Mouse (Mus musculus): Measurements from ENCODE around the gene Glis2.

Gene Glis2

DNA sequence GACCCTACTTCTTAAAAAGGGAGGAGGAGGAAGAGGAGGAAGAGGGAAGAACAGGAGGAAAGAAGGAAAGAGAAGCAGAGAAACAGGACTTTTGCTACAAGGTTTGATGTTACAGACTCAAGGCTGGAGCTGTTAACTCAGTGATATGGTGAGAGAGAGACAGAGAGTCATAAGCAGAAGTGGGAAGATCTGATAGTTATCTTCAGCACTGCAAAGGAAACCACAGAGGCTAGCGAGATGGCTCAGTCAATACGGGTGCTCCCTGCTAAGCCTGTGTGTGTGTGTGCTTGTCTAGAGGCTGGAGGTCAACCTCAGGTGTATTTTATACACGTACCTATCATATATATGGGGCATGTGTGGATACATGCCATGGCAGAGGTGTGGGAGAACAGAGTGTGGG lies 10.7 kb upstream of the Glis2 start:
- DNase-seq: no peak

DNA sequence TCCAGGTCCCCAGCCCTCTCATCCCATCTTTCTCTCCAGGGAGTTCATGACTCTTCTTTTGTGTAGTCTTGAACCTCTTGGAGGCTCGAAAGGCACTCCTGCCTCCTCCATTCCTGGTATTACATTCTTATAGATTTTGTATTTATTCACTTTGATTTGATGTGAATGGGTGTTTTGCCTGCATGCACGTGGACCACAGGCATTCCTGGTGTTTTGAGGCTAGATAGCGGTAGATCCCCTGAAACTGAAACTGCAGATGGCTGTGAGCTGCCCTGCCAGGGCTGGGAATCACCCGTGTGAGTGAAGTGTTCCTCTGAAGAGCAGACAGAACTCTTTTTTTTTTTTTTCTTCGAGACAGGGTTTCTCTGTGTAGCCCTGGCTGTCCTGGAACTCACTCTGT lies 10.1 kb upstream of the Glis2 start:
- DNase-seq: no peak

DNA sequence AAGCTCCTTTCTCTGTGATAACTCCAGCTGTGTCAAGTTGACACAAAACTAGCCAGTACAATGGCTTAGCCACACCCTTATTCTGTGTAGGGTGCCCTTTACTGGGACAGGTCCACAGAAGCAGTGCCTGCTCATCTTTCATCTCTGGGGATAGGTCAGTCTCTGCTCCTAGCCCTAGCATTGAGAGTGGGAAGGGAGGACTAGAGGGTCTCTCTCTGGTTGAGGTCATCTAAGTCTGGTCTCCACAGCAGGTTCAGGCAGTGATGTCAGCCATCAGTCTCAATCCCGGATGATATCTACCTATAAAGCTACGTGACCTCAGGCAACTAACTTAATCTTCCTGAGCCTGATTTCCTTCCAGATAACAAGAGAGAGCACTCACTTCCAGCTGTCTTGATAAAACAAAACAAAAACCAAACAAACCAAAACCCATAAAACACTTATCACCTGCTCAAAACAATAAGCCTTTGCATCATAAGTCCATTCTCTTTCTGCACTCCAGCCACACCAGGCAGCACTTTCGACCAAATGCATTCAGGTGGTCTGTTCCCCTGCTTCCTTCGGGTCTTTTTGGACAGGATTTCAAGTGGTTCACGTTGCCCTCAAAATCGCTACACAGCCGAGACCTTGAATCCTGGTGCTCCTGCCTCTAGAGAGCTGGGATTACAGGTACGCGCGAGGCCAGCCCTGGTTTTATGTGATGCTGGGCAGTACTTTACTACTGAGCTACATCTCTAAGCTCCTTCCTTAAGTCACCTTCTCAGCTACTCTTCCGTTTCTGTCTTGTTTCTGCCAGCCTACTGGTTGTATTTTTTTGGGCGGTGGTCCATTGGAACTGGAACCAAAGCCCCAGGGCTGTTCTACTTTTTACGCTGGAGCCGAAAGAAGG lies 8.6 kb upstream of the Glis2 start:
- DNase-seq: no peak

DNA sequence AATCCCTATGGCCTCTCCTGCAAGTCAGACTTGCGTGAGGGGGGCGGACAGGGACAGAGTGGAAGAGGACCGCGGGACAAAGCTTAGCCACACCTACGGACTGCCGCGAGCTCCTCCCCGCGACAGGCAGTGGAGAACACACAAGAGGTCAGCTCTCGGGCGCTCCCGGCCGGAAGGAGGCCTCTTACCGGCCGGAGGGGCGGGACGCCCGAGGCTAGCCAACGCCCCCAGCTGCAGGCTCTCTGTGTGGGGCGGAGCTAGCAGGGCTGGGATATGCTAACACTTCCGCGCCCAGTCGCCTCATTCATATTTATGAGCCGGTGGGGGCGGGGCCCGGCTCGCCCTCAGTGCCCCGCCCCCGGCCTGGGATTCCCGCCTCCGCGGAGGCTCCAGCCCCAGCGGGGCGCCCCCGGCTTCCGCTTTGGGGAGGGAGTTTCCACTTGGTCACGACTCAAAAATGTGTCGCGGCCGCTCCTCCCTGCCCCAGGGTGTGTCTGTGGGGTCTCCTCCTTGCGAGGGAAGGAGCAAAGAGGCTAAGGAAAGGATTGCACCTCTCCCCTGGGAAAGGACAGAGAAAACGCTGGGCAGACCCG lies 7.9 kb upstream of the Glis2 start:
- peak; percentile 99 for DNase-seq

DNA sequence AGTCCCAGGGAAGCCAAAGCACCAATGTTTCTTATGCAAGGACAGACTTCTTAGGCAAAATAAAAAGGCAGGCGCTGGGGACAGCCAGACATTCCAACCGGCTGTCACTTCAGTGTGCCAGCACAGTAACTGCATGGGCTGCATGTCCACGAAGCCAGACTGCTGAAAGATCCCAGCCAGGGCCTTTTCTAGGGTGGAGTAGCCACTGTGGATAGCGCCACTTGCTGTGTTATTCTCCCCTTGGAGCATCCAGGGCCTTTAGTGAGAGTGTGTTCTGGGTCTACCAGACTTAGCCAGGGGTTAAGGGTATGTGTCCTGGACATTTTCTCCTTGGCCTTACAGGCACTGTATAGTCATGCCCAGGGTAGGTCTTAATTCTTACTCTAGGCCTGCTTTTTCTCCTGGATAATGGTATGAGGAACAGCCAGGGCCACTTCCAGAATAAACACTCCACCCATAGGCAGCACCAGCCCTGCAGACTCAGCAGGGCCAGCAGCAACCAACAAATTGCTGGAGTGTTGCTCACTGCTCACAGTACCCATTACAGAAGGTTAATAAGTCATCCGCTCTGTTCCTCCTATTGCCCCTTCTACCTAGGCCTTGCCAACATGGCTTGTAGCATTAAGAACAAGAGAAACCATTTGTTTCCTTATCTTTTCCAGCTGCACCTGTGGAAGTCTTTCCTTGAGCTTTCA lies 6.8 kb upstream of the Glis2 start:
- peak in 1 of 2 experiments; percentile 58 for DNase-seq

DNA sequence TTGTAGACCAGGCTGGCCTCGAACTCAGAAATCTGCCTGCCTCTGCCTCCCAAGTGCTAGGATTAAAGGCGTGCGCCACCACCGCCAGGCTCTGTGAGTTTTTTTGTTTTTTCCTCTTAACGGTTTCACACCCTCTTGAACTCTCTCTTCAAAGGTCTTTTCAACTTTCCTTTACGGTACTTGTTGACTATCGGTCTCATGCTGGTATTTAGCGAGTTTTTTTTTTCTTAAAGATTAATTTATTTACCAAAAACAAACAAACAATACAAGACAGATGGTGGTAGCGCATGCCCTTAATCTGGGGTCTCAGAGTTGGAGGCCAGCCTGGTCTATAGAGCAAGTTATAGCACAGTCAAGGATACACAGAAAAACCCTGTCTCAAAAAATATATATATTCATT lies 4.3 kb upstream of the Glis2 start:
- DNase-seq: no peak

DNA sequence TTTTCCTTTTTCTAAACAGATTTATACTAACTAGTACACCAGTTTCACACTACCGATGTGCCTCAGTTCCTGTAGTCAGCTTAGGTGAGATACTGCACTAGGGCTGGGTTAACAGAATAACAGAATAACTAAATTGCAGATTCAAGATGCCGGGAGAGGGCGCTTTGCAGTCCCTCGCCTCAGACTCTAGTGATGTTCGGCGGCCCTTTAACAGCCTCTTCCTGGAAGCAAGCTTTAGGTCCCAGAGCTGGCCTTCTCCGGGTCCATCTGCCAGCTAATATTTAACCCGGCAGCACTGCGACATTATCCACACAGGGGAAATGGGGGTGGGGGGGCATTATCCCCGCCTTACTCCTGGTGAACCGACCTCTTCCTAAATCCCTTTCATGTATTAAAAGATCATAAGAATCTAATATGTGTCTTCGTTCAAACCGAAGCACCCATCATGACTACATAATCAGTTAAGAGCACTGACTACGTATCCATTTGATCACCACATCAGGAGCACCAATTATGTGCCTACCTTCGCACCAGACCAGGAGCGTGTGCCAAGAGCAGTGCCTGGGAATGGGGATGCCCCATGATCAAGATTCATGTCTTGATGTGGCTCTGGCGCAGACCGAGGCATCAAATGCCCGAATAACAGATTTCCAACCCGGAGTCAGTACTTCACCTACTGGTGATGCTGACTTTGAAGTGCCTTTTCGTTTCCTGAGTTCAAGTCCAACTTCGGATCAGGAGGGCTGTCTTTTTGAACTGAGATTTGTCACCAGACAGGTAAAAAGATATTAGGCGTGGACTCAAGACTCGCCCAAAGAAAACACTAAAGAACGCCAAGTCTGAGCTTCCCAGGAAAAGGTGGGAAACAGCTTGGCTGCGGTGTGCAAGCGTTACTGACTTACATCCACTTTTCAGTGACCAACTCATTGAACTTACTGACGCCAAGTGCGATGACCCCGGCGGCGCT lies 1.3 kb upstream of the Glis2 start:
- peak; percentile 81 to 88 for DNase-seq

DNA sequence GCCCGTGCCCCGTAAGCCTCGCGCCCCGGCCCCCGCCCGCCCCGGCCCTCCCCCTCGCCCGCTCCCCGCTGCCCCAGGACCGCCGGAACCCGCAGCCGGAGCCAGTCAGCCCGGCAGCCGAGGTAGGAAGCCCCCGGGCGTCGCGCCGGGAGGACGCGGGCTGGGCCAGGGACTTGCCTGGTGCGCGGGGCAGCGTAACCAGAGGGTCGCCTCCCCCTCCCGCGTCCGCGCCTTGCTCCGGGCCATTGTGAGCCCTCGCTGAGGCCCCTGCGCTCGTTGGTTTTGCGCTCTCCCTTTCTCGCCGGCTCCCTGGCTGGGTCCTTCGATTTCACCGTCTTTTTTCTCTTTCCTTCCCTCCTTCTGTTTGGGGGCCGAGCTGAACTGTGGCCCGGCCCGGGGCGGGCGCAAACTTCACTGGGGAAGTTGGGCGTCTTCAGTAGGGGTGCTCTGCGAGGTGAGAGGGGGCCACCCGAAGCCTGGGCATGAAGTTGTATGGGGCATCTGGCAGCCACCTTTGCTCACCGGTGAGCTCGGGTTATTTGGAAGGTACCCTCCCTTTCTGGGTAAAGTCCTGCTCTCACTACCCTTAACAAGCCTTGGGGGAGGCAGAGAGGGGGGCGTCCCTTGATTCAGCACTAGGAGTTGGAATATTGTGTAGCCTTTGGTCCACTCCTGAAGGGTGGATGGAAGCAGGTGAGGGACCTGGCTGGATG lies 457 bp downstream of the Glis2 start:
- peak; percentile 72 to 81 for DNase-seq

DNA sequence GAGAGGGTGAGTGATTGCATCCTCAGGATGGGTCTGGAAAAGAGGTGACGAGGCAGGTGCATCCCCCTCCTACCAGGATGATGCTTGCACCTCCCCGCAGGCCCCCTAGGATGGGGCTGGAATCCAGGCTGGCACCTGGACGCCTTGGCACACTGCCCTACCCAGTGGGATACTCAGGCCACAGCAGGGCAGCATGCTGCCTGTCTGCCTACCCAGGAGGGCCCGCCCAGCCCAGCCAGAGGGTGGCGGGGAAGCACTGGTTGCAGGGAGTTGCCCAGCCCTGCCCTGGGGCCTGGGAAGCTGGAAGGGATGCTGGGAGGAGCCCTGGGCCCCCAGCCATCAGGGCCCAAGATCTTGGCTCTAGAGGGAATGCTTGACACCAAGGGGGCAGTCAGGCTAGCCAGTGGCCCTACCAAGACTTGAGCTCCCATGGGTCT lies 1.0 kb downstream of the Glis2 start:
- peak; percentile 80 to 87 for DNase-seq

DNA sequence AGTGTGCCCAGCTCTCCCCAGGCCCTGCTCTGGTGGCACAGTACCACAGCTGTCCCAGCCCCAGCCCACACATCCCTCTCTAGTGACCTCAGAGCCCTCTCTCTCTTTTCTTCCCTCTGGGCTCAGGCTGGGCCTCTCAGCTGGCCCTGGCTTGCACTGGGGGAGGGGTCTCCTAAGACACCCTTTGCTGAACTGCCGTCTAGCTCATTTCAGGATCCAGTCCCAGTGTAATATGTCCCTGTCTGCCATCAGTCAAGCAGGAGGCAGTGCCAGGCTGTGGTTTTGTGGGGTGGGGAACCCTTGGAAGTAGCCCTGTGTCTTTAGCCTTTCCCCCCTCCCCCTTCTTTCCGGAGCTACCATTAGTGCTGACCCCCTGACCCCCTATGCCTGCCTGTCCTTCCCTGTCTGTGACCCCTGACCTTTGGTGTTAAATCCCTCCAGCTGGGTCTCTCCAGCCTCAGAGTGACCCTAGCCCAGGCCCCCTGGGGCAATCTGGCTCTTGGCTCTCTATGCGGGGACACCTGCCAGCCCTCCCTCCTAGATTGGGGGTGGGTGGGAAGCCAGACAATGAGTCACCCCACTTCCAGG lies 1.7 kb downstream of the Glis2 start:
- peak; percentile 33 to 53 for DNase-seq

DNA sequence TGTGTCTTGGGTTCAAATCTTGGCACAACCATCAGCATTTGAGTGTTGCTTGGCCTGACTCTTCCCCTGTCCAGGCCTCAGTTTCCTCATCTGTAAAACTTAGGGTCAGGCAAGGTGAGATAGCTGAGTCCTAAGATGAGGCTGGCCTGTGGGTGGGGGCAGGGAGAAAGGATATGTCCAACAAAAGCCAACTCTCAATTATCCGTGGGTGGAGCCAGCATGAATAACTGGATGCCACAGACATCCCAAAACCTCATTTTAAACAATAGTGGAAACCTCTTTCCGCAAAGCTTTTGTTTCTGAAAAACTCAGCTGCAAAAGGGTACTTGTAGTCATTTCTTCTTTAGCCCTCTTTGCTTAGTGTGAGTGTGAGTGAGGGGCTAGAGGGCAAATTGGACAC lies 2.3 kb downstream of the Glis2 start:
- DNase-seq: no peak

DNA sequence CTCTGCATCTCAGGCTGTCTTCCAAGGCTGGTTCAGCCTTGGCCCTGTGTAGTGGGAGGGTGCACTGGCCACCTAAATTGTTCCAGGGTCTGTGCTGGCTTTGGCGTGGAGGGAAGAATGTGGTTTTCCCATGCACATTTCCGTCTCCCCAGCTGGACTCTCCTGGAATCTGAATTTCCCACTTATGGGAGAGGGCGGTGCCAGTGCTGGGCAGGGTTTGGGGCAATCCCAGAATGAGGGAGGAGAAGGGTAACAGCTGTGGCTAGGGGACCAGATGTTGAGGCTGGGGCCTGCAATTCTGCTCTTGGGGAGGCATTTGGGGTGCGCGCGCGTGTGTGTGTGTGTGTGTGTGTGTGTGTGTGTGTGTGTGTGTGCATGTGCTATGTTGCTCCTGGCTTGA lies 2.8 kb downstream of the Glis2 start:
- no peak for DNase-seq

DNA sequence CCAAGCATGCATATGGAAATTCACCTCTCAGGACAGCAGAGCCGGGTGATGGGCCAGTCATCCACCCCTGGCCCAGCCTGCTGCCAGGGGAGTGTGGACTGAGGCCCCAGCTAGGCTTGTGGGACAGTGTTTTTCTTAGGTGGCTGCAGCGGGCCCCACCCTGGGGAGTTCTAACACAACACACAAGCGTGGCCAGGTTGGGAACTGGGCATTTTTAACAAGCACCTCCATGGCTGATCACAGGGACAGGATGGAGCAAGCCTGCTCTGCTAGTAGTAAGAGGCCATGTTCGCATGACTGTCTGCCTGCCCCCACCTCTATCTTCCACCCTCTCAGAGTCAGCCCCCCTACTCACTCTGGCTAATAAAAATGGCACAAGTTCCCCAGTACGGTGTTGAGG lies 3.5 kb downstream of the Glis2 start:
- no peak for DNase-seq

DNA sequence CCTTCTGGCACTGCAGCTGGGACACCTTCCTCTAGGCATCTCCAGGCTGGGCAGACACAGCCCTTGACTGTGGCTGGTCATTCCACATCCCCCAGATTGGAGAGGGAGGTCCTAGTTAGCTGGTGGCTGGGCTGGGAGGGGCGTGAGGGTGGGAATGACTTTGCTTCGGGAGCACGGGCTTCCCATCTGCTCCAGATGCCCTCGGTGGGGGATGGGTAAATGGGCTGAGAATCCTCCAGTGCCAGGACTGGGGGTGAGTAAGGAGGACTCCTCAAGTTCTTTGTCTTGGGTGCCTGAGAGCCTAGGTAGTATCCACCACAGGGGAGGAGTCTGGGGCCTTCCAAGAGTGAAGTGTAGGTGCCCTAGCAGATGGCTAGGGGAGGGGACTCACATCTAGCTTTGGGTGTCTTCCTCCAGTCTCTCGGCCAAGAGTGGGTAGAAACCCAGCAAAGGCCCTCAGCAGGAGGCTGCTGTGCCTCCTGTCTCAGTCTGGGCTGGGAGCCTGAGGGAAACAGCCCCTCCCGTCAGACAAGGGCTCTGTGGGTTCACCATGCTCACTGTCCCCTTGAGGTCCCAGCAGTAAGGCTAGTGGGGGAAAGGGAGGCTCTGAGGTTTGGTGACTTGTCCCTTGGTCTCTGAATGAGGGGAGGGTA lies 4.5 kb downstream of the Glis2 start:
- DNase-seq: peak; percentile 46 to 64

DNA sequence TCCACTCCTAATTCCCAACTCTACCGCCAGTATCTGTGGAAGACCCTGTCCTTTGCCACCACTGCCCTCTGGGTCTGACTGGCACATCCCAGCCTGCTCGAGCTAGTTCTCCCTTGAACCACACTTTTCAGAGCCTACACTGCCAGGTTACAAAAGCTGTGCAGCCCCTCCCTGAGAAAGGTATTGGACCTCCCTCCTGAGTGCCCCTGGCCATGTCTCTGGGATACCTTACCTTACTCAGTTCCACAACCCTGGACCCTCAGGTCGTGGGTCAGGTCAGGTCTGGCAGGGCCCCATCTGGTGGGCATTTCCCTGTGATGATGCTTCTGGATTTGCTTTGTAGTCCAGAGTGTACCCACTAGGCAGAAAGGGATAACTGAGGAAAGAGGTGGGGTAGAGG lies 5.1 kb downstream of the Glis2 start:
- DNase-seq: no peak

DNA sequence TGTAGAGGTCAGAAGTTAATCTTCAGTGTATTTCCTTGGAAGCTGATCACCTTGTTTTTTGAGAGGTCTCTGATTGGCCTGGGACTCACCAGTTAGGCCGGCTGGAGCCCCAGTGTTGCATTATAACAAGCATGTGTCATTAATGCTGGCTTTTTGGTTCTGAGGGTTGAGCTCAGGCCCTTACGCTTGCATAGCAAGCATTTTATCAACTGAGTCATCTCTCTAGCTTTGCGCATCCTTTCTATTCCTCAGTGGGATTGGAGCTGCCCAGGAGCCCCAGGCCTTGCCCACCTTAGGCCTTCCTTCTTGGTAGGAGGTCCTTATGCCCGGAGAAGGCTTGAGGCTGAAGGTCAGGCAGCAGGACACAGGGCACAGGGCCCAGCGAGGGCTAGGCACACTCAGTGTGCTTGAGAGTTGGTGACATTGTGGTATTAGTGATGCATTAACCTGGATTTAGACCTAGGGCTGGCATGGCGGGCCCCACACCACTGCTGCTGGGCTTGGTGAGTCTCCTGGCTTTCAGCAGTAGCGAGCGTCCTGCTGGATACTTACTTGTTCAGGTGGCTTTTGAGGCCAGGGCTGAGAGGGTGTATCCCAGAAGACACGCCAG lies 6.3 kb downstream of the Glis2 start:
- peak; percentile 41 to 65 for DNase-seq

DNA sequence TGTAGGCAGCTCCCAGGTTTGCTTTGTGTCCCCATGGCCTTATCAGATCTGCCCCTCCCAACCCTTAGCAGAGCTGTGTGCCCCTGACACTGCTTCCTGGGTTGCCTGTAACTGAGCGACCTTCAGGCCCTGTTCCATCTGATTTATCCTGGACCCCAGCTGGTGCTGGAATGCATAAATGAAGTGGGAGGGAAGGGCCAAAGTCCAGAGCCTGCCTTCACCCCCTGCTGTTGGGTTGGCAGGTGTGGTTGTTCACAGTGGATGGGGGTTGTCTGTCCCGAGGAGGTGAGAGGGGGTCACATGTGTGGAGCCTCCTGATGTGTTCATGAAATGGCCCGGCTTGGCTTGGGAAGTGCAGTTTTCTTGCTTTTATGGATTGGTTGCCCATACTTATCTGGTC lies 7.7 kb downstream of the Glis2 start:
- DNase-seq: peak; percentile 70 to 83

DNA sequence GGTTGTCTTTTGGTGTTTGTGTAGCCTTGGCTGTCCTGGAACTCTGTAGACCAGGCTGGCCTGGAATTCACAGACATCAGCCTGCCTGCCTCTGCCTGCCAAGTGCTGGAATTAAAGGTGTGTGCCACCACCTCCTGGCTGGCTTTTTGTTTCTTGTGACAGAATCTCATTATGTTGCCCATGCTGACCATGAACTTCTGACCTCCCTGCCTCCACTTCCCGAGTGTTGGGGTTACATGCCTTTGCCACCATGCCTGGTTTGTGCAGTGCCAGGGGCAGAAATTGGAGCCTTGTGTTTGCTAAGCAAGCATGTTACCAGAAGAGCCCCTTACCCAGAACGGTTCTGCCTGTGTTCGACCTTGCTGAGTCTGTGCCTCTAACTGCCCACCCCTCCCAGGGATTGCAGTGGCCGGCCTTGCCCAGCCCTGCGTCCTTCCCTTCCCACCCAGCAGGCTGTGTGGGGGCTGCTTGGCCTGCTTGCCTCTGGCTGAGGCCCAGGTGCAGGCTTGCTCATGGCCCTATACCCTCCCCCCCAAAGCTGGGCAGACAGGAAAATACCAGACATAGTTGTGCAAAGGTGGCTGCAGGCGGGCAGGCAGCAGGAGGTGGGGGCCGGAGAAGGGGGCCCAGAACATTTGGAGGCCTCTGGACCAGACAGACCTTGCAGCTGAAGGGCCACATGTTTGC lies 8.4 kb downstream of the Glis2 start:
- peak; percentile 72 to 85 for DNase-seq

DNA sequence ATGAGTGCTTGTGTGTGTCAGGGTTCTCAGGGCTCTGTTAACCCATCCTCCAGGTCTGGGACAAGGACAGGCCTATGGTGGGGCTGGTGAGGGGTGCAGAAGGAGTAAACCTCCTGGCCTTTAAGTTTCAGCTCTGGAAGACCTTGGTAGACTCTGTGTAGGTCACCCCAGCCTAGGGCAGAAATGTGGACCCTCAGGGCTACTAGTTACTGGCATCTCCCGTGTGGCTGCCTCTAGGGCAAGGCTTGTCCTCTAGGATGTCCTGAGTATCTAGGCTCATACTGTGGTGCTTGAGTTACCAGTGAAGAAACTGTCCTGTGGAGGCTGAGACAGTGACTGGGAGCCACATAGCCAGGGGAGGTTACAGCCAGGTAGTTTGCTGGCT lies 8.9 kb downstream of the Glis2 start:
- no peak for DNase-seq

DNA sequence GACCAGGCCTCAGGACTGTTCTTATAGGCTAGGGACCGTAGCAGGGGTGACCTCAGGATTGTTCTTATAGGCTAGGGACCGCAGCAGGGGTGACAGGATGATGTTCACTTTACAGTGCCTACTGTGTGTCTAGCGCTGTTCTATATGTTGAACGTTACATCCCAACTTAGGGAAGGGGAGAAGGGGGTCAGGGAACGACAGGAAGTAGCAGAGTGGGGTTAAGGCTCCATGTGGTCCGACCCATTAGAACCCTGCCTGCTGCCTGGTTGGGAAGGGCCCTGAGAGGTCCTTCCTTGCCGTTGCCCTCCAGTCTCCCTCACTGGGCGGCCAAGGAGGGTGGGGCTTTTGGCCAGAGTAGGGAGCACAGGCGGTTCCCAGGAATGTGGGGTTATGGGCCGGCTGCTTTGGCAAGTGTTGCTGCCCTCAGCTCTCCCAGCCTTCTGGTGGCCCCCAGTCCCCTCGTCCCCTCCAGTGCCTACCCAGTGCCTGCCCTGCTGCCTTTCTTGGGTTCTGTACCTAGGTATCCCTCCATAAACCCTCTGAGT lies 9.9 kb downstream of the Glis2 start:
- peak in 1 of 2 experiments; percentile 39 for DNase-seq
